Mouse (Mus musculus): ENCODE results near the gene Smpd1. TPM values are rescaled to one million over a fixed set of nuclear protein-coding genes. Genes with fewer than 3 reads are reported as not detected.

Smpd1 gene
- total RNA-seq (2014; fragmentation: Nextera tagmentation) (11.5 and 13.8 TPM in 2 replicates), total RNA-seq (2017) (11.3 and 22.4 TPM in 2 replicates)

GRCm38 (mm10) chr7:105554212-105554942 is at the start of gene Smpd1:
Smpd1 (plus strand) TSS chr7:105554360.
- ATAC-seq (replicated peaks; ENCODE audit: poor library complexity, severe bottlenecking): peak; percentile 95

DNA sequence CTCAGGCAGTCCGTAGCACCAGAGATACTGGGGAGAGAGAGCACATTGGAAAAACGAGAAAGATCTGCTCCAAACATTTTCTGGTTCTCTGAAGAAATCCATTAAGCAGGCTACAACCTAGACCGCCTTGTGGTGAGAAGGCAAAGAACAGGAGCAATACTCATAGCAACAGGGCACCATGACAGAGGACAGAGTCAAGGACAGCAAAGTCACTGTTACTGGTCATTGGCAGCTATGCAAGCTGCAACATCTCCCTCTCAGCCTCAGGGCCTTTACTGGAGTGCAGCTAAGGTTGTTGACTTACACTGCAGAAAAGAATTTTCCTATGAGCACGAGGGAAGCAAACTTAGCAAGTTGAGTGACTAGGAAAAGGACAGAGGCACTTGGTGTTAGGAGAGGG is 46.9 kb upstream of the Smpd1 start:
- ATAC-seq (replicated peaks; ENCODE audit: poor library complexity, severe bottlenecking): no peak

DNA sequence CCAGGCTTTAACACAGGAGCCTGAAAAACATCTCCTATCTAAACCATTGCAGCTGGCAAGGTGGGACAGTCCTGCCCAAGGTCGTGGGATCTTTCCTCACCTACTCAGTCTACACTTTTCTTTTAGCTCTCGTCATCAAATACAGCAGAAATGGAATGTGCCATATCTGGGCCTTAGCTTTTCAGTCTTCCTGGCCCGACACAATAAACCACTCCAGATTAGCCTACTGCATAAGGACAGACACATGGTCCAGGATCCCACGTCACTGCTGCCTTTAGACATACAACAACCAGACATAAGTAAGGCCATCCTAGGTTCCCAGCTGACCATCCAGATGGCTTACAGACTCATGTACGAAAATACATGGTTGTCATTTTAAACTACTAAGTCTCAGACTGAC is 44.0 kb upstream of the Smpd1 start:
- no peak for ATAC-seq (replicated peaks; ENCODE audit: poor library complexity, severe bottlenecking)

DNA sequence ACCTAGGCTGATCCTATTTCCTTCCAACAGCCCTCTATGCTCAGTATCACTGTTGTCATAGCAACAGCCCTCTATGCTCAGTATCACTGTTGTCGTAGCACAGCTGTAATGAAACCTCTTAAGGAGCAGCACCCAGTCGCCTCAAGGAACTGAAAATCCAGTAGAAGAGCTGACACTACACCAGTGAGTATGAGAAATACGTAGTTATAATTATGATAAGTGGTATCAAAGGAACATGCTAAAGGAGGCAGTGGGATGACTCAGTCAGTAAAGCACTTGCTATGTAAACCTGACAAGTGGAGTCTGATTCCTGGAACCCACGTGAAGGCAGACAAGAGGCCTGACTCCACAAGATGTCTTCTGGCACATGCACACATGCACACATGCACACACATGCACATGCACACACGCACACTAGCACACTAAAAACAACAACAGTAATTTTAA is 40.3 kb upstream of the Smpd1 start:
- ATAC-seq (replicated peaks; ENCODE audit: poor library complexity, severe bottlenecking): no peak

DNA sequence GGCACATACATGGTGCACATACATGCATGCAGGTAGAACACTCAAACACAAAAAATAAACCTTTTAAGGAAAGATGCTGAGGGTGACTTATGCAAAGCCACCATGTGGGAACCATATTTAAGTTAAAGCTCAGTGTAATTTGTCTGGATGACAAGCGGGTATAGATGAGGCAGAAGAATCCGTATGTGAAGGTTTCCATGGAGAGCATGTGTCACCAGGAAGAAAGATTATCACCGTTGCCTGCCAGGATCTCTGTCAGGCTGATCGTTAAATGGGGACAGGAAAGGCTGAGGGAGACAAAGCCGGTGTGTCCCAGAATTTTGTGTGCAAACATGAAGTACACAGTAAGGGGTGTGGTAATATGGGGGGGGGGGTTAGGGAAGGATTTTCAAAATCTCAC is 39.6 kb upstream of the Smpd1 start:
- ATAC-seq (replicated peaks; ENCODE audit: poor library complexity, severe bottlenecking): no peak

DNA sequence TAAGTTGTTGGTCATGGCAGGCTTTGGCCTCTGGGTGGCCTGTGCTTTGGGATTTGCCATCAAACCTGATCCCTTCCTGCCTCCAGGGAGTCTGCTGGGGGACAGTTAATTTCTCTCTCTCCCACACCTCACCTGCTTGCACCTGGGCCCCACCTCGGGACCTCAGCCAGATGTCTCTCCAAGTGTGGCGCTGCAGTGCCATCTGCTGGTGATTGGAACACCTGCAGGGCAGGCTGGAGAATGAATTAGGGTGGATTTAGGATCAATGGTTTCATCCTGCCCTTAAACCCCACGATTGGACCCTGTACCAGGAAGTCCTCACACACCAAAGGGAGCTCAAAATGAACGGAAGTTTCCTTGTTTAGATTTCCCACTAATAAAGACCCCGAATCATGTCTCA is 39.0 kb upstream of the Smpd1 start:
- peak; percentile 89 for ATAC-seq (replicated peaks; ENCODE audit: poor library complexity, severe bottlenecking)

DNA sequence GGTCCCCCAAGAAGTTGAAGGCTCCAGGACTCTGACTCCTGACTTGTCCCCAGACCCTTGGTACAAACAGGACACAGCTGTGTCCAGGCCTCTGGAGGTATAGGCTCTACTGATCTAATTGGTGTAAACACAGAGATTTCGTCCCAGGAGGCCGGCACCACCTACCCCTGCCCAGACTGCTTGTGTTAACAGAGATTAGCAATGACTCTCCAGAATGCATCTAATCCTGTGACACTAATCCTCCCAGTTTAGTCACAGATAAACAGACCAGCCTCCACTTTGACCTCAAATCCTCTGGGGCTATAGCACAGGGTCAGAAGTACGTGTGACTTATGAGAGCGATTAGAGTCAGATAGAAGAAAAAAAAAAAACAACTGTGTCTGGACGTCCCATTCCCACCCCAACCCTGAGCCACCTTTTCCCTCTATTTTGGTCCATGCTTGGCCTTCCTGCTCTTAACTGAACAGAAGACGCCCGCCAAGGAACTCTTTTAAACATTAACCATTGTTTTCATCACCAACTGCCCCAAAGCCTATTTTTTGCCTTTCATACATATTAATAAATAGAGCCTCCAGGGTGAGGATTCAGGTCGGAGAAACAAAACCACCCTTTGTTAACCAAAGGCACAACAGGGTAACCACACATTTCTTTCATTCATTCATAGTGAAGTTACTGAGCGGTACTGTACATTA is 37.3 kb upstream of the Smpd1 start:
- no peak; the same call in 1 of the 2 replicates for ATAC-seq (replicated peaks; ENCODE audit: poor library complexity, severe bottlenecking)

GRCm38 (mm10) chr7:105519336-105519735 is 34.8 kb upstream of the Smpd1 start:
- ATAC-seq (replicated peaks; ENCODE audit: poor library complexity, severe bottlenecking): no peak

- ATAC-seq (replicated peaks; ENCODE audit: poor library complexity, severe bottlenecking): no peak
Observed at GRCm38 (mm10) chr7:105519771-105520170, 34.4 kb upstream of the Smpd1 start.

- ATAC-seq (replicated peaks; ENCODE audit: poor library complexity, severe bottlenecking): no peak
Observed at GRCm38 (mm10) chr7:105520201-105520600, 34.0 kb upstream of the Smpd1 start.

DNA sequence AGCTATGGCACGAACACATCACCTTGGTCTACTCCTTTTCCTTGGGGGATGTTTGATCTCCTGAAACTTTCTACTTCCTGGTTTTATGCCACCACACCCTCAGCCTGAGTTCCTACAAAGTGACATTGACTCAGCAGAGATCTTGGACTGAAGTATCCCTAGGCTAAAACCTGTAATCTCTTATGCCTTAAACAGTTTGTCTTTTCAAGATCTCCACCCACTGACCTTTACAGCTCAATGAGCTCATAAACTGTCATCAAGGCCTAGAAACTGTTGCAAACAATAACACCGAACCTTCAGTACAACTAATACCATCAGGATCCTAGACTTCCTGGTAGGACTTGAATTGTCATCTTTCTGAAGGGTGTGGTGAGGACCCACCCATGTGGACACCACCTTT is 29.9 kb upstream of the Smpd1 start:
- 0 out of 2 replicates have a peak, but pooled peaks have one; percentile 26 for ATAC-seq (replicated peaks; ENCODE audit: poor library complexity, severe bottlenecking)

DNA sequence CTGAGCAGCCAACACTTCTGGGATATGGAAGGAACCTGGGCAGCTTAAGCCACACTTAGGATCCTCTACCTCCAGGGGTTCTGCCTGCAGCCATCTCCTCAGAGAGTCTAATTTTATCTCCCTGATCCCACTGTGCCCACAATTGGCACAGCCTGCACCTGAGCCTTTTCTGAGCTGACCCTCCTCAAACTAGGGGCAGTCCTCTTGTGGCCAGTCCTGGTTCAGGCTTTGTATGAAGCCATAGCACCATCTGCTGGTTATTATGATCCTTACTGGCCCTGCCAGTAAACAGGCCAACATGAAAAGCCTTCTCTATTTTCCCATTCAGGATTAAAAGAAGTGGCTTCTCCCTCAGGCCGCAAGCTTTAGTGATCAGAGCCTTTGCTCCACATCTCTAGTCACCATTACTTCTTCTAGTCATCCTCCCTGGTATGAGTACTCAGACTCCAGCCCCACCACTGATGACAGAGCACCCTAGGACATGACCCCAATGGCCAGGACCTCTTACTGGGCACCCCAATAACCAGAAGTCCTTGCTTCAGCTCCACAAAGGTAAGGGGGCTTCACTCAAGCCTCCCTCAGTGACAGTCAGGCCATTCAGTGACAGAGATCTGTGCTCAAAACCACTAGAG is 26.7 kb upstream of the Smpd1 start:
- ATAC-seq (replicated peaks; ENCODE audit: poor library complexity, severe bottlenecking): peak; percentile 63

GRCm38 (mm10) chr7:105528094-105528493 is 26.1 kb upstream of the Smpd1 start:
- ATAC-seq (replicated peaks; ENCODE audit: poor library complexity, severe bottlenecking): no peak

DNA sequence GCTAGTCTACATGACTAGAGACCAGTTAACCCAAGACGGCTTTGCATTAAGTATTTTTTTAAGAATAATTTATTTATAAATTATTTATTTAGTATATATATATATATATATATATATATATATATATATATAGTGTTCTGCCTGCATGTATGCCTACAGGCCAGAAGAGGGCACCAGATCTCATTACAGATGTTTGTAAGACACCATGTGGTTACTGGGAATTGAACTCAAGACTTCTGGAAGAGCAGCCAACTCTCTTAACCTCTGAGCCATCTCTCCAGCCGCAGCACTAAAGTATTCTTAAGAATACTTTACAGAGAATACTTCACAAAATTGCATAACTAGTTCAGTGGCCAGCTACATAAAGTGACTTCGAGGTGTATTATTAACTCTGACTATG is 20.0 kb upstream of the Smpd1 start:
- no peak for ATAC-seq (replicated peaks; ENCODE audit: poor library complexity, severe bottlenecking)

DNA sequence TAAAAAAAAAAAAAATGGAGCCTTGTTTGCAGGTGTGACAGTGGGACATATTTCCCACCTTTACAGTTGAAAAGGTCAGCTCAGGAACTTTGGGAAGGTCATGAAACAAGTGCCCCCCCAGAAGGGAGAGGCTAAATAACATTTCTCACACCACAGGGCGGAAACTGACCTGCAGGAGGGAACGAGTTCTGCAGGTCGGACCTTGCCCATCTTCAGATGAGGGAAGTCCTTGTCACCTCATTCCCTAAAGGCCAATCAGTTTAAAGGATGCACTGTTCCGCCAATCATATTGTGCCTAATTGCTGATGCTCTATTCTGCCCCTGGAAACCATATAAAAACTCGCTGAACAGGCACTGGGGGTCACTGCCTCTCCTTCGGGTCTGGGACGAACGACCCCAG is 8.2 kb upstream of the Smpd1 start:
- no peak for ATAC-seq (replicated peaks; ENCODE audit: poor library complexity, severe bottlenecking)

- no peak for ATAC-seq (replicated peaks; ENCODE audit: poor library complexity, severe bottlenecking)
Observed at GRCm38 (mm10) chr7:105547970-105548369, 6.2 kb upstream of the Smpd1 start.

- ATAC-seq (replicated peaks; ENCODE audit: poor library complexity, severe bottlenecking): no peak
Observed at GRCm38 (mm10) chr7:105549035-105549434, 5.1 kb upstream of the Smpd1 start.

- no peak for ATAC-seq (replicated peaks; ENCODE audit: poor library complexity, severe bottlenecking)
Observed at GRCm38 (mm10) chr7:105553456-105554211, 526 bp upstream of the Smpd1 start.

DNA sequence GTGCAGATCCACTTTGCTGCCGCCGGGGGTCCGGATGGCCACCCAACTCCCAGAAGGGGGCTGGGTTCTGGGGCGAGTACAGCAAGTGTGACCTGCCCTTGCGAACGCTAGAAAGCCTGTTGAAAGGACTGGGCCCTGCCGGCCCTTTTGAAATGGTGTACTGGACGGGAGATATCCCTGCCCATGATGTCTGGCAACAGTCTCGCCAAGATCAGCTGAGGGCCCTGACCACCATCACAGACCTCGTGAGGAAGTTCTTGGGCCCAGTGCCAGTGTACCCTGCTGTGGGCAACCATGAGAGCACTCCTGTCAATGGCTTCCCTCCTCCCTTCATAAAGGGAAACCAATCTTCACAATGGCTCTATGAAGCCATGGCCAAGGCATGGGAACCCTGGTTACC is 1.4 kb downstream of the Smpd1 start:
- no peak for ATAC-seq (replicated peaks; ENCODE audit: poor library complexity, severe bottlenecking)

DNA sequence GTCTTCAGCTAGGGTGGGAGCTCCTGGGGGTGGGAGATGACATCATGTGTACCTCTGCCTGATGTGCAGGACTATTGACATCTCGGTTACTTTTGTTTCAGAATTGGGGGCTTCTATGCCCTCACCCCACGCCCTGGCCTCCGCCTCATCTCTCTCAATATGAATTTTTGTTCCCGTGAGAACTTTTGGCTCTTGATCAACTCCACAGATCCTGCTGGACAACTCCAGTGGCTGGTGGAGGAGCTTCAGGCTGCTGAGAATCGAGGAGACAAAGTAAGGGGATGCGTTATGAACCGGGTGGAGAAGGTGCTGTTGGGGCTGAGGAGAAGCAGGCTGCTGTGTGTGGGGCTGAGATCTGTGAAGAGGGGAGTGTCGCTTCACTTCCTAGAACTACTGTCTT is 2.2 kb downstream of the Smpd1 start:
- ATAC-seq (replicated peaks; ENCODE audit: poor library complexity, severe bottlenecking): no peak

DNA sequence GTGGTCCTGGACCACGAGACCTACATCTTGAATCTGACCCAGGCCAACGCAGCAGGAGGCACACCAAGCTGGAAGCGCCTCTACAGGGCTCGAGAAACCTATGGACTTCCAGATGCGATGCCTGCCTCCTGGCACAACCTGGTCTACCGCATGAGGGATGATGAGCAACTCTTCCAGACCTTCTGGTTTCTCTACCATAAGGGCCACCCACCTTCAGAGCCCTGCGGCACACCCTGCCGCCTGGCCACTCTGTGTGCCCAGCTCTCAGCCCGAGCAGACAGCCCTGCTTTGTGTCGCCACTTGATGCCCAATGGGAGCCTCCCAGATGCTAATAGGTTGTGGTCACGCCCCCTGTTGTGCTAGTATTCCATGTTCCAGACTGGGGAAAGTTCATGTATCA is 3.5 kb downstream of the Smpd1 start:
- ATAC-seq (replicated peaks; ENCODE audit: poor library complexity, severe bottlenecking): no peak
